Mouse (Mus musculus): ENCODE results near the gene Cbr1.

- TF ChIP-seq MAFK (IDR thresholded peaks at IDR 0.05; ENCODE audit: insufficient read depth, low read depth, low read length): no peak
- no peak for TF ChIP-seq ZNF384 (IDR thresholded peaks at IDR 0.05; ENCODE audit: low read depth, low read length)
- no peak for TF ChIP-seq CHD2 (IDR thresholded peaks at IDR 0.05; ENCODE audit: low read depth, low read length)
Measured at GRCm38 (mm10) chr16:93596807-93597206, 8.8 kb upstream of the Cbr1 start.
